Mouse (Mus musculus): ENCODE results near the gene Trip4.

The Trip4 gene

GRCm38 (mm10) chr9:65844421-65845165 is 64.0 kb downstream of the Trip4 start:
- in situ Hi-C loops (cut with MboI; ENCODE audit: low pct_unique_long_range_greater_than_20kb in 1 of 2, low sequenced_read_pairs in 2 of 2, unreplicated experiment in 1 of 2): no loop called here

GRCm38 (mm10) chr9:65839841-65840240 is 68.8 kb downstream of the Trip4 start:
- in situ Hi-C loops (cut with MboI; ENCODE audit: low pct_unique_long_range_greater_than_20kb in 1 of 2, low sequenced_read_pairs in 2 of 2, unreplicated experiment in 1 of 2): no loop called here

GRCm38 (mm10) chr9:65836916-65837315 is 71.7 kb downstream of the Trip4 start:
- in situ Hi-C loops (cut with MboI; ENCODE audit: low pct_unique_long_range_greater_than_20kb in 1 of 2, low sequenced_read_pairs in 2 of 2, unreplicated experiment in 1 of 2): no loop called here

GRCm38 (mm10) chr9:65834628-65835354 is 73.8 kb downstream of the Trip4 start:
- in situ Hi-C loops (cut with MboI; ENCODE audit: low pct_unique_long_range_greater_than_20kb in 1 of 2, low sequenced_read_pairs in 2 of 2, unreplicated experiment in 1 of 2): no loop called here

- in situ Hi-C loops (cut with MboI; ENCODE audit: low pct_unique_long_range_greater_than_20kb in 1 of 2, low sequenced_read_pairs in 2 of 2, unreplicated experiment in 1 of 2): no loop called here
Measured at GRCm38 (mm10) chr9:65833640-65834039, 75.0 kb downstream of the Trip4 start.

- in situ Hi-C loops (cut with MboI; ENCODE audit: low pct_unique_long_range_greater_than_20kb in 1 of 2, low sequenced_read_pairs in 2 of 2, unreplicated experiment in 1 of 2): no loop called here
Measured at GRCm38 (mm10) chr9:65833230-65833629, 75.4 kb downstream of the Trip4 start.

- in situ Hi-C loops (cut with MboI; ENCODE audit: low pct_unique_long_range_greater_than_20kb in 1 of 2, low sequenced_read_pairs in 2 of 2, unreplicated experiment in 1 of 2): no loop called here
Measured at GRCm38 (mm10) chr9:65832041-65832440, 76.6 kb downstream of the Trip4 start.

GRCm38 (mm10) chr9:65831164-65831563 is 77.4 kb downstream of the Trip4 start:
- in situ Hi-C loops (cut with MboI; ENCODE audit: low pct_unique_long_range_greater_than_20kb in 1 of 2, low sequenced_read_pairs in 2 of 2, unreplicated experiment in 1 of 2): no loop called here

GRCm38 (mm10) chr9:65830255-65830654 is 78.3 kb downstream of the Trip4 start:
- in situ Hi-C loops (cut with MboI; ENCODE audit: low pct_unique_long_range_greater_than_20kb in 1 of 2, low sequenced_read_pairs in 2 of 2, unreplicated experiment in 1 of 2): no loop called here

GRCm38 (mm10) chr9:65829410-65829809 is 79.2 kb downstream of the Trip4 start:
- in situ Hi-C loops (cut with MboI; ENCODE audit: low pct_unique_long_range_greater_than_20kb in 1 of 2, low sequenced_read_pairs in 2 of 2, unreplicated experiment in 1 of 2): loop anchor here in 1 of 2 experiments (5.0 kb wide), 1 partner anchor 52 kb away; no protein-coding TSS in a partner anchor

- in situ Hi-C loops (cut with MboI; ENCODE audit: low pct_unique_long_range_greater_than_20kb in 1 of 2, low sequenced_read_pairs in 2 of 2, unreplicated experiment in 1 of 2): loop anchor here in 1 of 2 experiments (5.0 kb wide), 1 partner anchor 51 kb away; no protein-coding TSS in a partner anchor
Measured at GRCm38 (mm10) chr9:65828511-65828910, 80.1 kb downstream of the Trip4 start.

GRCm38 (mm10) chr9:65828016-65828403 is 80.6 kb downstream of the Trip4 start:
- in situ Hi-C loops (cut with MboI; ENCODE audit: low pct_unique_long_range_greater_than_20kb in 1 of 2, low sequenced_read_pairs in 2 of 2, unreplicated experiment in 1 of 2): loop anchor here in 1 of 2 experiments (5.0 kb wide), 1 partner anchor 51 kb away; no protein-coding TSS in a partner anchor

- in situ Hi-C loops (cut with MboI; ENCODE audit: low pct_unique_long_range_greater_than_20kb in 1 of 2, low sequenced_read_pairs in 2 of 2, unreplicated experiment in 1 of 2): loop anchor here in 1 of 2 experiments (5.0 kb wide), 1 partner anchor 50 kb away; no protein-coding TSS in a partner anchor
Measured at GRCm38 (mm10) chr9:65827344-65828015, 81.1 kb downstream of the Trip4 start, which contains the start of gene Zfp609. Gene Zfp609, minus strand, starts transcription at chr9:65827564.

- in situ Hi-C loops (cut with MboI; ENCODE audit: low pct_unique_long_range_greater_than_20kb in 1 of 2, low sequenced_read_pairs in 2 of 2, unreplicated experiment in 1 of 2): loop anchor here in 1 of 2 experiments (5.0 kb wide), 1 partner anchor 49 kb away; no protein-coding TSS in a partner anchor
Measured at GRCm38 (mm10) chr9:65826588-65827343, 81.8 kb downstream of the Trip4 start.

- in situ Hi-C loops (cut with MboI; ENCODE audit: low pct_unique_long_range_greater_than_20kb in 1 of 2, low sequenced_read_pairs in 2 of 2, unreplicated experiment in 1 of 2): loop anchor here in 1 of 2 experiments (5.0 kb wide), 1 partner anchor 49 kb away; no protein-coding TSS in a partner anchor
Measured at GRCm38 (mm10) chr9:65826226-65826587, 82.4 kb downstream of the Trip4 start.

GRCm38 (mm10) chr9:65823716-65824462 is 84.7 kb downstream of the Trip4 start:
- in situ Hi-C loops (cut with MboI; ENCODE audit: low pct_unique_long_range_greater_than_20kb in 1 of 2, low sequenced_read_pairs in 2 of 2, unreplicated experiment in 1 of 2): no loop called here

GRCm38 (mm10) chr9:65822011-65822410 is 86.6 kb downstream of the Trip4 start:
- in situ Hi-C loops (cut with MboI; ENCODE audit: low pct_unique_long_range_greater_than_20kb in 1 of 2, low sequenced_read_pairs in 2 of 2, unreplicated experiment in 1 of 2): no loop called here

GRCm38 (mm10) chr9:65820301-65820700 is 88.3 kb downstream of the Trip4 start:
- in situ Hi-C loops (cut with MboI; ENCODE audit: low pct_unique_long_range_greater_than_20kb in 1 of 2, low sequenced_read_pairs in 2 of 2, unreplicated experiment in 1 of 2): no loop called here

All from mouse embryonic stem cell (cell line).